Mouse (Mus musculus) WW6 (cell line): ENCODE data around the gene Ak1.

Experiments
- DNase-seq: peaks from one replicate; pipeline ENCODE4 v3.0.0-alpha.2; 2013; ENCODE audit warnings: low read depth, low spot score

The Ak1 gene

GRCm38 (mm10) chr2:32683701-32684100, 62.1 kb downstream of the Ak1 start:
- no peak for DNase-seq
